Mouse (Mus musculus) heart, embryonic 12.5 days (tissue): ENCODE results near the gene Svop. TPM values are rescaled to one million over a fixed set of nuclear protein-coding genes. Genes with fewer than 3 reads are reported as not detected.

Experiments
- ATAC-seq: fragments of 200-750 bp; cut with Nextera tagmentation; 2 replicates; pipeline ENCODE4 v1.8.0; 2017; ENCODE audit warnings: moderate TSS enrichment, moderate library complexity; ENCODE audit not compliant: insufficient number of reproducible peaks, low FRiP score
- H3K27ac ChIP-seq: fragments of 300-500 bp; sonication (generic); 2 replicates; pipeline ENCODE4 v1.5.1; 2016; ENCODE audit warnings: mild to moderate bottlenecking, moderate library complexity; ENCODE audit not compliant: poor library complexity, severe bottlenecking
- H3K27me3 ChIP-seq: fragments of 300-500 bp; sonication (generic); replicated peaks from 2 replicates; pipeline ENCODE4 v1.6.1; 2016; ENCODE audit warnings: mild to moderate bottlenecking, moderate library complexity
- H3K36me3 ChIP-seq: fragments of 300-500 bp; sonication (generic); 2 replicates; pipeline ENCODE4 v1.6.1; 2016; ENCODE audit warnings: mild to moderate bottlenecking, moderate library complexity
- H3K4me1 ChIP-seq: fragments of 300-500 bp; sonication (generic); replicated peaks from 2 replicates; pipeline ENCODE4 v1.6.1; 2016; ENCODE audit warnings: mild to moderate bottlenecking
- H3K4me2 ChIP-seq: fragments of 300-500 bp; sonication (generic); 2 replicates; pipeline ENCODE4 v1.6.1; 2016; ENCODE audit warnings: mild to moderate bottlenecking, moderate library complexity
- H3K4me3 ChIP-seq: fragments of 300-500 bp; sonication (generic); 2 replicates; pipeline ENCODE4 v1.5.1; 2016; ENCODE audit warnings: mild to moderate bottlenecking
- H3K9ac ChIP-seq: fragments of 300-500 bp; sonication (generic); 2 replicates; pipeline ENCODE4 v1.6.1; 2016; ENCODE audit warnings: mild to moderate bottlenecking, moderate library complexity
- H3K9me3 ChIP-seq: fragments of 300-500 bp; sonication (generic); replicated peaks from 2 replicates; pipeline ENCODE4 v1.6.1; 2016; ENCODE audit warnings: mild to moderate bottlenecking, moderate library complexity
- WGBS: fragments of 180-500 bp; shearing (Covaris S2); methylation state at CpG from one replicate; pipeline ENCODE4 v1.1.7; 2016; 5-methylcytosine and 5-hydroxymethylcytosine counted together
- polyA plus RNA-seq: library from polyadenylated mRNA; unstranded; fragments of >200 nt; fragmentation: Nextera tagmentation; extraction: Ambion mirVana; gene quantifications from 2 replicates; pipeline ENCODE4 v1.2.1, GENCODE M21; 2016

Gene Svop
- polyA plus RNA-seq, 1 experiment from 2014 or later = 0.15 TPM

- Histone ChIP-seq H3K36me3 (peaks cover 22% of the 10 kb centered on the region; the same call in 1 of the 2 replicates), H3K9me3 (no peaks in the 10 kb centered on the region), H3K4me2 (no peak overlapping the region), H3K27me3 (no peaks in the 10 kb centered on the region), H3K9ac (no peak overlapping the region), H3K4me1 (peaks cover 83% of the 10 kb centered on the region), H3K27ac (no peak overlapping the region), H3K4me3 (no peak overlapping the region)
- no peak for ATAC-seq
- WGBS = 77% methylated on average over 1 of the region's 1 CpGs
These were observed 110.9 kb downstream of the Svop start for GRCm38 (mm10) chr5:113980511-113980910.

DNA sequence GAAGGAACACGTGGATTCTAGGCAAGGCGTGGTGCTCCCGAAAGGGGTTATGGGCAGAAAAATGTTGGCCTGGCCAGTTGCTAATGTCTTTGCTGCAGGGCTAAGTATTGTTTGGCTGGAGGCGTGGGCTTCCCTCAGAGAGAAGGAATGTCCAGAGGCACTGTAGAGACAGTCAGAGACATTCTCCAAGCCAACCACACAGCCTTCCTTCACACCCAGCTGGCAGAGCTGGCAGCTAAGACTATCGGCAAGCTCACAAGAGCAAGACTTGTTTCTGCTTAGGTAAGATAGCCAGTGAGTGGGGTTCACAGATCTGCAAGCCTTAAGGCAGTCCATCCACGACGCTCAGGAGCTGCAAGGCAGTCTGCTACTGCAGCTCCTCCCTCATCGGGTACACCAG is 114.1 kb downstream of the Svop start:
- Histone ChIP-seq H3K36me3 (peaks cover 19% of the 10 kb centered on the region; the same call in 1 of the 2 replicates), H3K4me3 (no peak overlapping the region), H3K9me3 (no peaks in the 10 kb centered on the region), H3K27ac (peak overlapping the region; percentile 36), H3K9ac (no peak overlapping the region), H3K27me3 (no peaks in the 10 kb centered on the region), H3K4me2 (no peak overlapping the region), H3K4me1 (peaks cover 89% of the 10 kb centered on the region)
- 71% methylated on average over 8 of the region's 8 CpGs for WGBS
- ATAC-seq = no peak

Other genes with a start within 250 kb of the Svop start
- 137 and 141 TPM in 2 replicates for gene Coro1c, start 182.8 kb downstream of the Svop start, polyA plus RNA-seq
- gene Ssh1, start 97.7 kb downstream of the Svop start, polyA plus RNA-seq = 19.0 and 21.4 TPM in 2 replicates
- not detected in 2 replicates for gene Dao, start 87.9 kb downstream of the Svop start, polyA plus RNA-seq
- gene Usp30, start 26.1 kb downstream of the Svop start, polyA plus RNA-seq = 9.0 and 10.5 TPM in 2 replicates
- gene Alkbh2, start 36.6 kb upstream of the Svop start, polyA plus RNA-seq = 8.7 and 11.0 TPM in 2 replicates
- 60.6 and 60.7 TPM in 2 replicates for gene Ung, start 38.8 kb upstream of the Svop start, polyA plus RNA-seq
- 16.1 and 16.9 TPM in 2 replicates for gene Acacb, start 55.0 kb upstream of the Svop start, polyA plus RNA-seq
- gene Foxn4, start 182.2 kb upstream of the Svop start, polyA plus RNA-seq = not detected in 2 replicates
- gene Myo1h, start 197.6 kb upstream of the Svop start, polyA plus RNA-seq = 0.64 and 0.68 TPM in 2 replicates